Comparison of ENCODE assay signal across 25 mouse cellular contexts in genomic region chr13:18011055-18011454, GRCm38 (mm10).
"Had no signal": no experiment of that assay in that cellular context is flagged by ENCODE, and none has a peak within 500 bp of the region (broad histone marks: within the 10 kb centered on the region; RNA-seq: fewer than 3 reads in every experiment).

No protein-coding gene starts in this region.

- ATAC-seq: intestine, embryonic 15.5 days; liver, embryonic 12.5 days had no signal

- H3K9ac ChIP-seq: intestine, embryonic 15.5 days; kidney, embryonic 15.5 days; limb, embryonic 13.5 days; liver, embryonic 12.5 days; liver, embryonic 15.5 days; lung, embryonic 14.5 days; neural tube, embryonic 12.5 days; neural tube, embryonic 15.5 days had no signal

- H3K27me3 ChIP-seq: intestine, embryonic 15.5 days; kidney, embryonic 15.5 days; limb, embryonic 13.5 days; liver, embryonic 12.5 days; liver, embryonic 15.5 days; neural tube, embryonic 12.5 days; neural tube, embryonic 15.5 days had no signal

- DNase-seq: kidney, adult 11 months; kidney, adult 8-10 months; kidney, postnatal 10 days; kidney, postnatal 4 days; layer of hippocampus, adult 9-11 months; liver; lung, embryonic 14.5 days; midbrain, embryonic 14.5 days; right cerebral cortex, postnatal 14 days; right cerebral cortex, postnatal 4 days; thymus, adult 2 months; thymus, postnatal 14 days; thymus, postnatal 4 days had no signal

- H3K9me3 ChIP-seq: intestine, embryonic 15.5 days; kidney, embryonic 15.5 days; limb, embryonic 10.5 days; limb, embryonic 13.5 days; liver, embryonic 12.5 days; liver, embryonic 15.5 days; midbrain, embryonic 10.5 days; neural tube, embryonic 12.5 days; neural tube, embryonic 15.5 days had no signal

- H3K4me2 ChIP-seq: intestine, embryonic 15.5 days; kidney, embryonic 15.5 days; limb, embryonic 13.5 days; liver, embryonic 12.5 days; liver, embryonic 15.5 days; lung, embryonic 14.5 days; neural tube, embryonic 12.5 days; neural tube, embryonic 15.5 days had no signal

- H3K4me1 ChIP-seq: intestine, embryonic 15.5 days; kidney, embryonic 15.5 days; limb, embryonic 10.5 days; limb, embryonic 13.5 days; liver, embryonic 12.5 days; liver, embryonic 15.5 days; megakaryocyte, embryonic 14.5 days; midbrain, embryonic 10.5 days; neural tube, embryonic 12.5 days; neural tube, embryonic 15.5 days had no signal

- H3K27ac ChIP-seq: intestine, embryonic 15.5 days; kidney, embryonic 15.5 days; layer of hippocampus, adult 2 months; limb, embryonic 10.5 days; limb, embryonic 13.5 days; liver, embryonic 12.5 days; liver, embryonic 15.5 days; midbrain, embryonic 10.5 days; neural tube, embryonic 12.5 days; neural tube, embryonic 15.5 days; stomach, postnatal 0 days had no signal

- H3K4me3 ChIP-seq: intestine, embryonic 15.5 days; kidney, embryonic 15.5 days; layer of hippocampus, adult 2 months; limb, embryonic 10.5 days; limb, embryonic 13.5 days; liver, embryonic 12.5 days; liver, embryonic 15.5 days; megakaryocyte, embryonic 14.5 days; midbrain, embryonic 10.5 days; neural tube, embryonic 12.5 days; neural tube, embryonic 15.5 days had no signal

- H3K36me3 ChIP-seq: intestine, embryonic 15.5 days; kidney, embryonic 15.5 days; limb, embryonic 10.5 days; limb, embryonic 13.5 days; liver, embryonic 12.5 days; liver, embryonic 15.5 days; midbrain, embryonic 10.5 days; neural tube, embryonic 12.5 days; neural tube, embryonic 15.5 days had no signal
